Mouse (Mus musculus) kidney, adult 2 months (tissue): ENCODE measurements at regions not wholly inside any gene's neighbourhood (a gene's known extent, or its start where the extent isn't known, plus 50 kb on each side); places are given as distances from the start of the nearest gene placed in this dataset.

Source experiments
- CTCF ChIP-seq: fragments of 200-500 bp; conservative IDR thresholded peaks from 2 replicates; pipeline ENCODE4 v1.5.1; 2011; ENCODE audit warnings: low read depth, mild to moderate bottlenecking, control low read depth, low read length, moderate library complexity, mixed read lengths; ENCODE audit not compliant: insufficient read depth, insufficient read length
- POLR2A ChIP-seq: fragments of 200-500 bp; IDR thresholded peaks from one replicate; pipeline ENCODE4 v1.6.1; 2011; ENCODE audit warnings: low read depth, low read length, control low read depth

- TF ChIP-seq CTCF (no peak), POLR2A (no peak)
These were observed 524.9 kb downstream of the Ccdc171 start for GRCm38 (mm10) chr4:84050243-84050642.
